Mouse (Mus musculus) forelimb bud, embryonic 11.5 days (tissue): ENCODE data around the gene Adm2.

ENCODE experiments used
- DNase-seq: peaks from one replicate; pipeline ENCODE4 v3.0.0-alpha.2; 2012; ENCODE audit warnings: low read depth, low spot score

Adm2 gene

DNA sequence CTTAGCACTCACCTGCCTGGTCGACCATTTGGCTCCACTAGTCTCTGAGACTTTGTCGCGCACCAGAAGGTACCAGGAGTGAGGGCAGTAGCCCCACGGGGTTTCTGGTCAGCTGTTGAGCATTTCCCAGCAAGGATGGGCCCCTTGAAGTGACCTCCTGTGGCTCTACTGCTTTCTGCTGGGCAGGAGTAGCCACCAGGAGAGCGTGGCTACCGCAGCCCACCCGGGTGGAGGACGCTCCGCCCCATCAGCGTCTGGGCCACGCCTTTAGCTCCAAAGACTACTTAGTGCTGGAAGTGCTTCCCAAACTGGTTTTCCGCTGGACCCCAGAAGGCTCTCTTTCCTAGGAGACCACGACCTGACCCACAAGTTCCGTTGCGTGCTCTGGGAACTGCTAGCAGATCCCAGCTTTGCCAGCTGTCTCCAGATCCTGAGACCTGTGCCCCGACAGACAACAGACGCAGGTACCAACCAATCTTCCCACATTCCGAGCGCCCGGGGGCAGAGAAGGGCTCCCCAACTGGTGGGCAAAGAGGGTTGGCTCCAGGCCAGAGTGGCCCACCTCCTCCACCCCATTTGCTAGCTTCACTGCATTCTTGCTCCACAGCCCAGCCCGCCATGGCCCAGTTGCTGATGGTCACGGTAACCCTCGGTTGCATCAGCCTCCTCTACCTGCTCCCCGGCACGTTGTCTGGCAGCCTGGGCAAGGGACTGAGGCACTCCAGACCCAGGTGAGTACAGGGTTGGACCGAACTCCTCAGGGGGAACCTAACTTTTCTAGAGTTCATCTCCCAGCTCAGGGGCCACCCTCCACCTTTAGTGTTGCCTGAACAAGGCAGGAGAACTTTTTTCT is at the start of gene Adm2:
Gene Adm2, plus strand, starts transcription at position 51 of the 853 bp plus-strand sequence.
- DNase-seq, result no peak

DNA sequence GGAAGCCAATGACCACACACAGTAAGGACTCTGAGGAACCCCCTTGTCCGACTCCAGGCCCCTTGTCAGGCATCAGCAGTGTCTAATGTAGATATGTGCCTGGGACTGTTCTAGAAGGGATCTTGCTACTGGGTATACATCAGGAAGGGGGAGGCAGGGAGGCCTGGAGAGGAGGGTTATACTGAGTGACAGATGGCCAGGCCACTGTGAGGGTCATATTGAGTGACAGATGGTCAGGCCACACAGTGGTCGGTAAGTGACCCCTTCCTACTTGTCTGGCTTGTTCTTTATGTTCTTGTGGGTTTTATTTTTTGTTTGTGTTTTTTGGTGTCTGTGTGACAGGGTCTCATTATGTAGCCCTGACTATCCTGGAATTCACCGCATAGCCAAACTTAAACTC is 47.0 kb upstream of the Adm2 start:
- DNase-seq, result no peak

DNA sequence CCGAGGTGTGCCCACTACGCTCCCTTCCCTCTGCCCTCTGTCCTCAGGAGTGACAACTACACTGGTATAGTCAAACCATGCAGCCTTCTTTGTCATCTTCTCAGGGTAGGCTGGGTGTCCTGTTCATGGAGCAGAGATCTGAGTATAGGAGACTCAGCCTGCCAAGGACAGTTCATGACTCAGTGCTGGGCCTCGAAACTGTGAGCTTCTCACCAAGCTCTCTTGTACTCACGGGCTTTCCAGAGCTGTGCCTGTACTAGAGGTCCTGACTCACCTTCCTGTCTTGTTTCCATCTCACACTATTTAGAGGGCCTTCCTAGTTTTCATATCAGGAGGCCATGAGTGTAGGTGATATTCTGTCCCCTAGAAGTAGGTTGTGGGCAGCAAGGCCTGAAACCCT is 45.2 kb upstream of the Adm2 start:
- no peak for DNase-seq

DNA sequence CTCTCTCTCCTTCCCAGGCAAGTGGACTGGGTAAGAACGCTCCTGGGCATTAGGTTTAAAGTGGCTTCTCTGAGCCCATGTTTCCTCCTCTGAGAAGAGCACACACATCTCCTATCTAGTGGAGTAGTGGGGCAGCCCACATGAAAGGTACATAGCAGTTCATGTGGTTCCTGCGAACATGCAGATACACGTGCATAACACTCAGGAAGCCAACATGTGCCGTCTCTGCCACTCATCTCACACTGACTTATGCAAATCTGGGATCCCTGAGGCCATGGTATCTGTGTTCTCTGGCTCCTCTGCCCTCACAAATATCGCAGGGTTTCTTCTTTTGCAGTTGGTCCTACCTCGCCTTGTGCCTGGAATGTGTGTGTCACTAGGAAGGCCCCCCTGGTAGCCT is 40.0 kb upstream of the Adm2 start:
- DNase-seq, result no peak

DNA sequence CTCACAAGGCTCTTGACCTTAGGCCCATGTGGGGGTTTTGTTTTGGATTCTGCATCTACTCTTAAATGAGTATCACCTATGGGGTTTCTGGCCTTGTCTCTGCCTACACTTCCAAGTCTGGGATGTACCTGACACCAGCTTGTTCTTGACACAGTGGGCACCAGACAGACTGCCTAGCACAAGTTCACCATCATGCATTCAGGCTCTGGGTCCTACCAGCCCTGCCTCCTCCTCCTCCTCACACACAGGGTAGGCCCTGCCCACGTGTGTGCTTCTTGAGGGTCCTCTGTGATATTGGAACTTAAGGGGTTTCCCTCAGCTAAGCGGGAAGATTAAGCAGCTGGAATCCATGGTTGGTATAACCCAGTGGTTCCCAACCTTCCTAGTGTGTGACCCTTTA is 38.4 kb upstream of the Adm2 start:
- DNase-seq, result no peak

DNA sequence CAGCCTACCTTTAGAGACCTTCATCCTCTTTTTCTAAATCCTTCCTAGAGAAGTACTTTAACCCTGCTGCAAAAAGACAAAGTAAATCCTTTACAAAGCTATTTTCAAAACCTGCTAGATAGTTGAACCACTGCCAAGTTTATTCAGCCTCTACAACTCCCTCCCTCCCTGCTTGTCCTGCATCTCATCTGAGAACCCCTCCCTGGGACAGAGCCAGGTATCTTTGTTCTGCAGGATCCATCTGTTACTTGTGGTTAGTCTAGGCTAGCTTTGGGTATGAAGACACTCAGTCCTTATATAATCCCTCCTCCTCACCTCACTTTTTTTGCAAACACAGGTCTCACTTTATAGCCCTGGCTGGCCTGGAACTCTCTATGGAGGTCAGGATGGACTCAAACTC is 37.5 kb upstream of the Adm2 start:
- no peak for DNase-seq

DNA sequence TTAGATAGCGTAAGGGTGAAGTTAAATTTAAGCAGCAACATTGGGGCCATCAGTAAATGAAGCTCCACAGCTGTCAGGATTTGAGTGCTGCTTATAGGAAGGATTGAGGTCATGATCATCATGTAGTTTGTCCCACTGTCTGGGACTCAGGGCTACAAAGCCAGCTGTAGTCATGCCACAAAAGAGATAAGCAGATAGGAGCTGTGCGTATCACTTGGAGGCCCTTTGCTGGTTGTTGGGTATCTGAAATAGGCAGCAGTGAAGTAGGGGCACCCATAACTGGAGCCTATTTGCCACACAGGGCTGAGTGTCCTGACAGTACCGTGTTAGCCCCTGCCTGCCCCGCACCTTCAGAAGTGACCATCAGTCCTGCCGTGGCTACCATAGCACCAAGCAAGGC is 37.0 kb upstream of the Adm2 start:
- DNase-seq, result no peak

DNA sequence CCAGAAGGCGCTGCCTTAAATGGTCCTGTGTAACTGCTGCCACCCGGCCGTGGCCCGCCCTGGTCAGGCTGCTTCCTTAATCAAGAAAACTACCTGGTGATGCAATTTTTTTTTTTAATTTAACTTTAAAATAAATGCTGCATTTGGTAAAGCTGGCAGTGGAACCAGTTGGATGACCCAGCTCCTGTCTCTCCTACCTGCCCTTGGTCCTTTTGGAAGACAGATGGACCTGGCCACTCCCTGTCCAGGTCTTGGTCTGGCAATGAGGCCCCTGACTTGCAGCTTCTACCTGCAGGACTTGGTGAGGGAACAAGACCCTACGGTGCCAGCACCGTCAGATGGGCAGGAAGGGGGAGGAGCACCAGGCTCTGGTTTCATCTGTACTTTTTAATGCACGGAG is 36.4 kb upstream of the Adm2 start:
- no peak for DNase-seq

DNA sequence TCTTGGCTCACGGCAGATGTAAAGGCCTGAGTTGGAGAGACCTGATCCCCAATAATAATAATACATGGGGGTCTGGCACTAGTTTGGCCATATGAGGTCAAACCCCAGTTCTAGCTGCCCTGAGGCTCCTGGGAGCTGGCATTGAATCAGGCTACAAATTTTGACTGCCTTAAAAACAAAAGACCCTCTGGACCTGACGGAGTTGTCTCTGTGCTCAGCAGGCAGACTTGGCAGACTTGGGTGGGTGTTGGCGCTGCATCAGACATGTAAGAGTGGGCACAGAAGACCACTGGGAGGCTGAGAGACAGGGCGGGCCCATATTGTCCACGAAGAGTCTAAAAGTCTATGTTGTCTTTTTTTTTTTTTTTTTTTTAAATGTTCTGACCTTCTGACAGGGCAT is 35.9 kb upstream of the Adm2 start:
- no peak for DNase-seq

DNA sequence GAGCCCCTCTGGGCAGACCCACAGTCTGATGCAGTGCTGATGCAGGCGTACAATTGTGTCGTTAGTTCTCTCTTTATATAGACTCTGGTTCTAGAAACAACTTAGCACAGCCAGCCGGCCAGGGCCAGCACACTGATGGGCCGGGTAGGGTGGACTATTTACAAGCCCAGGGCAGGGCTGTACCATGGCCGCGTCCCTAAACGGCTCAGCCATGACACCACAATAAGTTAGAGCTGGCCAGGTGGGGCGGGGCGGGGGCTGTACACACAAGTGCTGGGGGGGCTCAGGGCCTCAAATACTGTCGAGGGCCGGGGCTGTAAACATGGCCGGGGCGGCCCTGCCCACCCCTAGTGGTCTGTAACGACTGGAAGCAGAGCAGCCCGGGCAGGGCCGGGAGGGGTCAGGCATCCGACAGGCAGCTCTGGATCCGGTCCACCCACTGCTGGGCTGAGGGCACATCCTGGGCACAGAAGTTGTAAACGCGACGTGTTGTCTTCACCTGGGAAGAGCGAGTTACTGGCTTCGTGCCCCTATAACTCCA is 34.2 kb upstream of the Adm2 start:
- DNase-seq, result no peak

DNA sequence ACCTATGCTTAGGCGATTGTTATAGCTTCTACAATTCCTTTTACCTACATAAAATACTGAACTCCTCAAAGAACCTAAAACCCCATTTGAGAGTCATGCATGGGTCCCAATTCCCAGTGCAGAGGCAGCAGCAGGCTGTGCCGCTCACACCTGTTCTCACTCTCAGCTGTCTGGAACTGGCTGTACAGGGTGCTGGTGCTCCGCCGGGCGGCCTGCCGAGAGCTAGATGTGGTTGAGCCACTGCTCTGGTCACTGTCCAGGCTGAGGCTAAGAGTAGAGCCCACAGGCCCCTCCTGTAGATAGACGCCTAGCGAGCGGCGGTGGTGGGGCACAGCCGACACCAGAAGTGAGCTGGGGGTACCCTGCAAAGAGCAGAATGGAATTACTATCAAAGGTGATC is 33.1 kb upstream of the Adm2 start:
- DNase-seq, result no peak

DNA sequence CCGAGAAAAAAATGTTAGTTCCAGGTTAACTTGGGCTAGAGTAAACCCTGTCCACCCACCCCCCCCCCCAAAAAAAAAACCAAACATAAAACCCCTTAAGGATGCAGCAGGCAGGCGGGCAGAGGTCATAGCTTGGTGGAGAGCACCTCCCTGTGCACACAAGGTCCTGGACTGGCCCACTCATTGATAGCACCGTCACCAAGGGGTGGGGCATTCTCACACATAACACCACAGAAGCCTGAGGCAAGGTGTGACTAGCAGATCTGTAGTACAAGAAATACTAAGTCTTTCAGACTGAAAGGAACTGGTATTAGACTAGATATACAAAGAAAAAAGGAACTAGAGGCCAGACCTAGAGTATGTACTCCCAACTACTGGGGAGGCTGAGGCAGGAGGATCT is 31.0 kb upstream of the Adm2 start:
- no peak for DNase-seq

DNA sequence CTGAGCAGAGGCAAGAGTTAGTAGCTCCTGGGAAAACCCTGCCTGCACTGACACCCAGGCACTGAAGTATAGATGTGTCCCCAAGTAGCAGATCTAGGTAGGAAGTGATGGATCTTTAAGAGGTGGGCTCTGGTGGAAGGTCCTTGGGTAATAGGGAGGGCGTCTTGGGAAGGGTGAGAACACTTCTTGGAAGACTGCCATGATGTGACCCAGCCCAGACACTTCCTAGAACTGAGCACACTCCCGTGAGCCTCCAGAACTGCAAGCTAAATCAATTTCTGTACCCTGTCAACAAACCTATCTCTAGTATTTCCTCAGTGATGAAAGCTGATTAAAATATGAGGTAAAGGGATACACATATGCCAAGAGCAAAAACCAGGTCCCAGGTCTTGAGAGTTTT is 29.7 kb upstream of the Adm2 start:
- DNase-seq, result no peak

DNA sequence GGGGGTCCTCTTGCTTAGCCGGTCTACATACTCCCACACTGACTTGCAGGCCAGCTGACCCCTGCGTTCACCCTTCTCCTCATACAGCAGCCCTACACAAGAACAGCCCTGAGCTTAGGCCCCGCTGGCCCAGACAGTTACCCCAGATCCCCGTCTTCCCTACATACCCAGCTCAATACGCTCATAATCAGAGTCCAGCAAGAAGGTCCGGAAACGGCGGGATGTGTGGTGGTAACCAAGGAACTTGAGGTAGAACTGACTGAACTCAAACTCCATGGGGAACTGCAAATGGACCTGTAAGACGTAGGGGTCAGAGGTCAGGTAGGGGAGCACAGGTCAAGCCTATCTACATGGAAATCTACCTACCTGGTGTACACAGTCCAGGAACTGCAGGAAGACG is 28.7 kb upstream of the Adm2 start:
- DNase-seq, result no peak

DNA sequence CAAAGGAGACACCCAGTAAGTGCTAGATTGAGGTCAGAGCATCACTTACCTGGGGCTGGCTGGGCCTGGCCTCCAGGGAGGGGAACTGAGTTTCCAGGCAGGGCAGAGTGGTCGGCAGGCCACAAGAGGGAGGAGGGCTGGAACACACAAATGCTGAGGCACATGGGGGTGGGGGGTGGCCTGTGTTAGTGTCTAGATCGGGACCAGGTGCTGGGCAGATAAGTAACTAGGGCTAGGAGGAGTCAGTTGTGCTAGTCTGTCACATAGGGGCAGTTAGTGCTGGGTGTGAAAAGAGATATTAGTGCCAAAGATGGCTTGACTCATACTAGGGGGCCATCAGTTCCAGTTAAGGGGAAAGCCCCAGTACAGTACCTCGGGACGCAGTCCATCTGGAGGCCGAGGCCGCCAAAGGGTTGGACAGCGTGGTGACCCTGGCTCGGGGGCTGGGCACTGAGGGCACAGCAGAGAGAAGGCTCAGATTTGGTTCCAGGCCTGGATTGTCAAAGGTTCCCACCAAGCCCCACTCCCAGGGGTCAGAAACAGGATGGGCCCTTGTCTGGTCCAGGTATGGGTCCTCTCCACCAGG is 26.8 kb upstream of the Adm2 start:
- DNase-seq, result no peak

DNA sequence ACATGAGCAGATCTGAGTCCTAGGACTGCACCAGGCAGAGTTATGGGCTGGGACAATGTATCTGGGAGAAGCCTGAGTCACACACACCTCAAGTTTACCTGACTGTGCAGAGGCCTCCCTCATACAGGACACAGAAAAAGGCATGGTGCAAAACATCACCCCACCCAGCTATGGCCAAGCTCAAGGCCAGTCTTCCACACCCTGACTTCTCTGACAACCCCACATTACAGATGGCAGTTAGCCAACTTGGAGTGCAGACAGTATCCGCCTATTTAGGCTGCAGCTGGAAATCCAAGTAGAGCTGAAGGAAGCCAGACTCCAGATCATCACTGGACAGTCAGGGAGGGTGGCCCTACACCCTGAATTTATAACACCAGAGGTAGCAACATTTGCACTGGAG is 26.1 kb upstream of the Adm2 start:
- DNase-seq, result no peak

DNA sequence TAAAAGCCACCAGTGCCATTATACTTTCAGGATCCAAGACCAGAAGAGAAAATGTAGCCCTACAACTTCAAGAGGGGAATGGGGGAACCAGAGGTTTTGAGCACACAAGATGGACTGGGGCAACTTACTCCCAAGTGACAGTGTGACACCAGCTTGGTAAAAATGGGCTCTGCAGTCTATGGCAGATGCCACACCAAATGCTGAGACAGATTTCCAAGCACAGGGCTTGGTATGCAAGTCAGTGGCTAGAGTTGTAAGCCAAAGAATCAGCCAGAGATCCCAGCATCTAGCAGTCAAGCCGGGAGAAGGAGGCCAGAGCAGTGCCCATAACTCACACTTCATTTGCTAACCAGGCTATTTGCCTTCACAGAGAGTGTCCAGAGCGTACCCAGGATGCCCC is 24.8 kb upstream of the Adm2 start:
- no peak for DNase-seq

DNA sequence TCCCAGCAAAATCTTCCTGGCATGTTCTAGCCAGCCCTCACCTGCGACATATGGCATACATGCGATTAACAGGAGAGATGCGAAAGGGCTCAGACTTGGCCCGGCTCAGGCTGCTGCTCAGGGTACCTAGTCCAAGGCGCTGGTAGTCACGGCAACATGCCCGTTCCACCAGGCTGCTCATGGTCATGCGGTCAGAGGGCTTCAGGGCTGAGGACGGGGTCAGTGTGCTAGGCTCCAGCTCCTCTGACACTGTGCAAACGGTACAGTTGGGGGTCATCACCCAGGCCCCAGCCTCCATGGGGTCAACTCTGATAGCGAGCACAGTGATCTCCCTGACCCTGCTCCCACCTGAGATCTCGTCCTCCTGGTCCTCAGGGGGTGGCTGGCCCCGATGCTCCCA is 22.3 kb upstream of the Adm2 start:
- no peak for DNase-seq

DNA sequence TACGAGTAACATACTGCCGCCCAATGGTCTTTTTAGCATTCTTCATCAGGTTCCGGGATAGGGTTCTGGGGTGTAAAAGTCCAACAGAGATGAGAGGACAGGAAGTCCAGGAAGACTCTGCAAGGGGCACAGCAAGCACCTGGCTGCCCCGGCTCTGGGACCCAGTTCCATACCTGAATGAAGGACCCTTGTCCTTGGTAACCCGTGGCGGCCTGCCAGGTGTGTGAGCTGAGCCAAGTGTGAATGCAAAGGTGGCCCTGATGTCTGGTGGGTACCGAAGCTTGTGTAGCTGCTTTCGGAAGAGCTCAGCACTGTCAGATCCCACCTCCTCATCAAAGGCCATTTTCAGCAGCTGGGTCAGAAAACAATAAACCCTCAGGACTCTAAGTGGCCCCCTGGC is 21.9 kb upstream of the Adm2 start:
- no peak for DNase-seq

DNA sequence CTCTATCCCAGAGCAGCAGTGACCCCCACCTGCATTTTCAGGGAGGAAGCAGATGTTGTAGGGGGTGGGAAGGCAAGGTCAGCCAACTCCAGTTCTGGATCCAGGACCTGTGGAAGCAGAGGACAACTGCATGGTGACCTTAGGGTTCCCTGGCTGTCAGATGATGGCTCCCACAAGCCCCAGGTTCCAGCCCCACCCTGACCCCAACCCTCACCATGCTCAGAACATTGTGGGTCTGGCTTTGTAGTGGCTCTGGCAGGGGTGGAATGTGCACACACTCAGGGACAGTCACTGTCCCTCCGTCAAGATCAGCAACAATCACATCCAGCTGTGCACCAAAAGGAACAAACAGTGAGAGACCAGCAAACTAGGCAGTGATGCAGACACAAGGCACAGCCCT is 16.6 kb upstream of the Adm2 start:
- no peak for DNase-seq

DNA sequence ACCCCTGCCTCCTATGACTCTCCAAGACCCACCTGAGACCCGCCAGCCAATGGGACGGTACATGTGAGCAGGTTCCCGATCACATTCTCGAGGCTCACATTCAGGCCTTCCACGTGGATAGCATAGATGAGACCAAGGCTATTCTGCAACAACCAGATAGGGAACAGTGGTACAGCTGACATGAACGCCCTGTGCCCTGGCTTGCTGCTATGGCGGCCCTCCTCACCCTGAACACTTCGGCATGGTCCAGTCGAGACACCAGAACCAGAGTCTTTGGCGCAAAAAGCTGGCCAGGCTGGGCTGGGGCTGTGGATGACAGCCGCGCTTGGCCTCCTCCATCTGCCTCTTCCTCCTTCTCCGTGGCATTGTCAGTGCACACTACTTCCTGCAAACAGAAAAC is 15.1 kb upstream of the Adm2 start:
- DNase-seq, result no peak

DNA sequence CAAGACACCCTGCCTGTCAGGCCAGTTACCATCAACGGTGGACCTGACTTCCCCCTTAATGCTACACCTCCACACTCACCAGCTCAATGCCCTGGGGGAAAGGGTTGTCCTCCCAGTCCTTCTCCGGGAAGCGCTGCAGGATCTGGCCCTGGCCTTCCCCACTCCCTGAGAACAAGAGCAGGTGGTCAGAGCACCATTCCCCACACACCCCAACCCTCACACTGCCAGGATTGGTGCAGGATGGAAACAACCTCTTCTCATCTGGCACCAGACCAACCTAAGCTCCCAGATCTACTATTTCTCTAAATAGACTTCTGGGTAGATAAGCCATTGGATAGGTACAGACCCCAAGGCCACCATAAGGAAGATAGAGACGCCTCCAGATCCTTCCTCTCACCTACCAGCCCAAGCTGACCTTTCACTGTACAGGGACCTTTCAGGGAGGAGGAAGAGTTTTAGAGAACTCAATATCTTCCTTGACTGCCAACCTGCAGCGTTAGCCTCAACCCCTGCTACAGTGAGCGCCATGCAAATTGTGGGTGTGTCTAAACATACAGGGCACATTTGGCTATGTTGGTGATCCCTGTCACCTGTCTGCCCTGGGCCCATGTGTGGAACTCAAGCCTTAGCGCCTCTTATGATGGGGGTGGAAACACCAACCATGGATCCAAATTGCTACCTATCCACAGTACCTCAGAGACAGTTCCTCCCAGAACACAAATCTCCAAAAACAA is 13.9 kb upstream of the Adm2 start:
- no peak for DNase-seq
